ENCODE assay signal across 10 mouse cellular contexts in genomic region chr15:80098809-80099208, GRCm38 (mm10). TPM values are rescaled to one million over a fixed set of nuclear protein-coding genes. Genes with fewer than 3 reads are reported as not detected.
DNase-seq lines count a peak whose midpoint lies in the region; TF ChIP-seq lines count a peak whose summit lies in the region.
"Had no signal": no experiment of that assay in that cellular context is flagged by ENCODE, and none has a peak within 500 bp of the region (broad histone marks: within the 10 kb centered on the region; RNA-seq: fewer than 3 reads in every experiment).

No protein-coding gene starts in this region.

- H3K79me2 ChIP-seq in macrophage (ENCODE audit: inconsistent target) = peaks cover 88% of the 10 kb centered on the region

- peak; percentile 70 for DNase-seq in cerebellum, adult 9-11 months
- DNase-seq in cerebellum, adult 11 months = no peak
- DNase-seq in left cerebral cortex, adult 2 months (ENCODE audit: extremely low spot score in 1 of 2, low spot score in 2 of 2) = no peak
- no peak for DNase-seq in left cerebral cortex, adult 11 months (ENCODE audit: low spot score)
- no peak for DNase-seq in limb, embryonic 10.5 days (ENCODE audit: low spot score)
- DNase-seq in lung, postnatal 36 days = no peak
- DNase-seq: lung, postnatal 14 days; right cerebral cortex, postnatal 14 days had no signal

- no peaks in the 10 kb centered on the region for H3K36me3 ChIP-seq in macrophage (ENCODE audit: inconsistent target)
- no peaks in the 10 kb centered on the region for H3K36me3 ChIP-seq in limb, embryonic 10.5 days

- H3K27me3 ChIP-seq in limb, embryonic 10.5 days (ENCODE audit: low read depth, poor library complexity, severe bottlenecking) = peaks cover 67% of the 10 kb centered on the region

- intact Hi-C loops in left cerebral cortex, adult 2 months (cut with DNase I) = no loop called here

- TF ChIP-seq CTCF in left cerebral cortex, adult 2 months (IDR thresholded peaks at IDR 0.05) = no peak
- TF ChIP-seq CTCF in bone marrow, adult 2 months (IDR thresholded peaks at IDR 0.05; ENCODE audit: control insufficient read depth, insufficient read depth, low read length) = no peak

- no peaks in the 10 kb centered on the region for H3K9me3 ChIP-seq in limb, embryonic 10.5 days (replicated peaks)

- H3K4me1 ChIP-seq in bone marrow, adult 2 months (ENCODE audit: control insufficient read depth, insufficient read depth, low read length) = peaks cover 8% of the 10 kb centered on the region; the same call in 1 of the 2 replicates
- H3K4me1 ChIP-seq in limb, embryonic 10.5 days = peaks cover 24% of the 10 kb centered on the region

- peak overlapping the region; percentile 89 for H3K27ac ChIP-seq in left cerebral cortex, adult 2 months
- peak overlapping the region; percentile 73 for H3K27ac ChIP-seq in bone marrow, adult 2 months (ENCODE audit: control insufficient read depth, insufficient read depth, low read depth, low read length, poor library complexity)
- peak overlapping the region; percentile 99 for H3K27ac ChIP-seq in macrophage
- H3K27ac ChIP-seq in limb, embryonic 10.5 days = no peak overlapping the region

- no peak overlapping the region for H3K4me3 ChIP-seq in left cerebral cortex, adult 2 months
- peak overlapping the region; percentile 66 for H3K4me3 ChIP-seq in bone marrow, adult 2 months (replicated peaks; ENCODE audit: control insufficient read depth, low read depth, low read length)
- H3K4me3 ChIP-seq in macrophage (ENCODE audit: inconsistent target) = peak overlapping the region; percentile 22
- no peak overlapping the region for H3K4me3 ChIP-seq in limb, embryonic 10.5 days

- TF ChIP-seq POLR2A in bone marrow, adult 2 months (IDR thresholded peaks at IDR 0.05; ENCODE audit: borderline replicate concordance, control insufficient read depth, low read depth, low read length) = 0 out of 2 replicates have a peak, but pooled peaks have one; percentile 2

- WGBS in bone marrow, adult 2 months = 35% methylated on average over 9 of the region's 9 CpGs
- WGBS in macrophage (ENCODE audit: missing documents) = 19% methylated on average over 9 of the region's 9 CpGs
- 46% methylated on average over 9 of the region's 9 CpGs for WGBS in limb, embryonic 10.5 days

RNA-seq across cellular contexts. Expression of gene Rpl3, which starts 7.1 kb away (rescaled TPM):
- 100 to 1,000 TPM; 439 to 468 TPM for total RNA-seq in left cerebral cortex, adult 2 months (2021)
- 708 and 1,315 TPM in 2 replicates for polyA plus RNA-seq in bone marrow, adult 2 months (2011; ENCODE audit: insufficient read depth, insufficient read length, low replicate concordance, missing spikeins)
- total RNA-seq in macrophage (2018; cell fraction: chromatin; rRNA removed) = 100 to 1,000 TPM in 24 of 26 experiments, 10 to 100 TPM in 2; 70.8 to 495 (median 240) TPM
- 100 to 1,000 TPM; 413 to 862 (median 571) TPM for total RNA-seq in macrophage (2018; cell fraction: cytosol; rRNA removed)
- total RNA-seq in macrophage (2018; cell fraction: nucleus; rRNA removed) = 100 to 1,000 TPM; 139 to 883 (median 221) TPM
- polyA plus RNA-seq in macrophage (2018) = 633 to 940 TPM (median 770 TPM) in 3 replicates
- polyA plus RNA-seq in limb, embryonic 10.5 days (2016; fragmentation: Nextera tagmentation; extraction: Ambion mirVana) = 1,077 and 1,189 TPM in 2 replicates

RNA-seq across cellular contexts. Expression of gene Syngr1, which starts 7.7 kb away (rescaled TPM):
- total RNA-seq in left cerebral cortex, adult 2 months (2021) = 100 to 1,000 TPM; 429 to 434 TPM
- 10.7 and 13.4 TPM in 2 replicates for polyA plus RNA-seq in bone marrow, adult 2 months (2011; ENCODE audit: insufficient read depth, insufficient read length, low replicate concordance, missing spikeins)
- 100 to 1,000 TPM in 11 of 26 experiments, 10 to 100 TPM in 14, 1 to 10 TPM in 1; 8.5 to 192 (median 76.8) TPM for total RNA-seq in macrophage (2018; cell fraction: chromatin; rRNA removed)
- total RNA-seq in macrophage (2018; cell fraction: cytosol; rRNA removed) = 100 to 1,000 TPM; 185 to 377 (median 258) TPM
- total RNA-seq in macrophage (2018; cell fraction: nucleus; rRNA removed) = 100 to 1,000 TPM in 19 of 26 experiments, 10 to 100 TPM in 7; 29.5 to 228 (median 114) TPM
- 139 to 428 TPM (median 314 TPM) in 3 replicates for polyA plus RNA-seq in macrophage (2018)
- polyA plus RNA-seq in limb, embryonic 10.5 days (2016; fragmentation: Nextera tagmentation; extraction: Ambion mirVana) = 1.4 and 3.2 TPM in 2 replicates

RNA-seq across cellular contexts. Expression of gene Tab1, which starts 34.1 kb away (rescaled TPM):
- 10 to 100 TPM; 23.7 to 26.4 TPM for total RNA-seq in left cerebral cortex, adult 2 months (2021)
- 17.0 and 26.6 TPM in 2 replicates for polyA plus RNA-seq in bone marrow, adult 2 months (2011; ENCODE audit: insufficient read depth, insufficient read length, low replicate concordance, missing spikeins)
- total RNA-seq in macrophage (2018; cell fraction: chromatin; rRNA removed) = 10 to 100 TPM in 21 of 26 experiments, 1 to 10 TPM in 5; 4.6 to 61.0 (median 34.9) TPM
- total RNA-seq in macrophage (2018; cell fraction: cytosol; rRNA removed) = 10 to 100 TPM in 12 of 26 experiments, 1 to 10 TPM in 14; 1.2 to 15.4 (median 9.5) TPM
- total RNA-seq in macrophage (2018; cell fraction: nucleus; rRNA removed) = 10 to 100 TPM in 18 of 26 experiments, 1 to 10 TPM in 8; 4.1 to 64.7 (median 23.5) TPM
- polyA plus RNA-seq in macrophage (2018) = 10.5 to 14.4 TPM (median 12.8 TPM) in 3 replicates
- 41.8 and 52.4 TPM in 2 replicates for polyA plus RNA-seq in limb, embryonic 10.5 days (2016; fragmentation: Nextera tagmentation; extraction: Ambion mirVana)

Comparison
In these comparisons a context has a peak if more than half of its experiments do, and no peak if none do; other contexts are left out.
1. H3K4me3 ChIP-seq: peak in bone marrow, adult 2 months (single experiment) and macrophage (single experiment); none in left cerebral cortex, adult 2 months (single experiment) and limb, embryonic 10.5 days (single experiment).